Mouse (Mus musculus): ENCODE measurements around the gene Gramd1b. TPM values are rescaled to one million over a fixed set of nuclear protein-coding genes. Genes with fewer than 3 reads are reported as not detected.

The Gramd1b gene
- total and polyA plus RNA-seq, 2 experiments from 2014 or later, result 16.7 to 57.2 TPM

GRCm38 (mm10) chr9:40317735-40318134, 213.4 kb downstream of the Gramd1b start:
- 0 out of 2 replicates have a peak, but pooled peaks cover 8% of the 10 kb centered on the region for H3K4me1 ChIP-seq (ENCODE audit: insufficient read depth, low read length)
- DNase-seq (ENCODE audit: low spot score) (no peak), ATAC-seq (no peak)
- H3K9ac ChIP-seq (replicated peaks; ENCODE audit: low read length), result no peak overlapping the region
- 89% methylated on average over 4 of the region's 4 CpGs for WGBS
- no peak overlapping the region for H3K4me2 ChIP-seq (ENCODE audit: low read depth, low read length)
- TF ChIP-seq CTCF (IDR thresholded peaks at IDR 0.05; ENCODE audit: low read depth), result no peak
- peaks cover 37% of the 10 kb centered on the region for H3K36me3 ChIP-seq (ENCODE audit: insufficient read depth, low read length)
- H3K4me3 ChIP-seq (ENCODE audit: low read length), result no peak overlapping the region
- no peaks in the 10 kb centered on the region for H3K9me3 ChIP-seq (ENCODE audit: low read length)
- H3K27ac ChIP-seq, result no peak overlapping the region
- H3K27me3 ChIP-seq (ENCODE audit: insufficient read depth, low read length), result no peaks in the 10 kb centered on the region

DNA sequence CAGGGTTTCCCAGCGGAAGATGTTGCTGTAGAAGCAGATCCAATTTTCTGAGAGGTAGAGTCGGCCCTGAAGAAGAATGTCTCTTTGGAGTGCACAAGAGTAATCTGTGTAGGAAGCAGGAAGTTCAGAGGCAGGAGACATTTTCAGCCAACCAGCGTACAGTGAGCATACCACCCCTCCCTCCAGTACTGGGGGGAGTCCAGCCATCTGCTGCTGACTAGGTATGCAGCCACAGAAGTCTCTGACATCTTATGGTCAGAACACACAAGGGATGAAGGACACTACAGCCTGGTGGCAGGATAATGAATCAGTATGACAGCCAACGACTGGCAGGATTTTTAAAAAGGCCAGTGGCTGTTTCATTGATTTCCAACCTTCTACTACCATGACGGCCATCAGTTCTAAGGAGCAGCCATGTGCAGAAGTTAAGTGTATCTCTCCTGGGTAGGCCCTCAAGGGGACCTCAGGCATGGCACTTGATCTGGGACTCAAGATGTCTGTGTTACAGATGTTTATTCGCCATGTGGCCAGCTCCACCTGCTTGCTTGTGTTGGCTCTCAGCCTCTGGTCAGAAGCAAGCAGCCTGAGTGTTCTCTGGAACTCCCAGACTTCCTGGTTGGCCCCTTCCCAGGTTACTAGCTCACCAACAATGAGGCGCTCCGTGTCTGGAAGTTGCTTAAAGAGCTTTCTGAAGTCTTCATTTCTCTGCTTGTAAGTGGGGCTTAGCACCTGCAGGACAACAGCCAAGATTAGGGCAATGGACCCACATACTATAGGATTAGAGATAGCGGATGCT, 214.1 kb downstream of the Gramd1b start:
- Histone ChIP-seq H3K4me3 (ENCODE audit: low read length) (no peak overlapping the region), H3K9me3 (ENCODE audit: low read length) (no peaks in the 10 kb centered on the region), H3K36me3 (ENCODE audit: insufficient read depth, low read length) (peaks cover 42% of the 10 kb centered on the region), H3K27me3 (ENCODE audit: insufficient read depth, low read length) (no peaks in the 10 kb centered on the region), H3K4me1 (ENCODE audit: insufficient read depth, low read length) (0 out of 2 replicates have a peak, but pooled peaks cover 8% of the 10 kb centered on the region), H3K27ac (no peak overlapping the region), H3K9ac (replicated peaks; ENCODE audit: low read length) (no peak overlapping the region), H3K4me2 (ENCODE audit: low read depth, low read length) (no peak overlapping the region)
- DNase-seq (ENCODE audit: low spot score) (no peak), ATAC-seq (no peak)
- TF ChIP-seq CTCF (IDR thresholded peaks at IDR 0.05; ENCODE audit: low read depth), result no peak
- WGBS, result 80% methylated on average over 9 of the region's 9 CpGs

DNA sequence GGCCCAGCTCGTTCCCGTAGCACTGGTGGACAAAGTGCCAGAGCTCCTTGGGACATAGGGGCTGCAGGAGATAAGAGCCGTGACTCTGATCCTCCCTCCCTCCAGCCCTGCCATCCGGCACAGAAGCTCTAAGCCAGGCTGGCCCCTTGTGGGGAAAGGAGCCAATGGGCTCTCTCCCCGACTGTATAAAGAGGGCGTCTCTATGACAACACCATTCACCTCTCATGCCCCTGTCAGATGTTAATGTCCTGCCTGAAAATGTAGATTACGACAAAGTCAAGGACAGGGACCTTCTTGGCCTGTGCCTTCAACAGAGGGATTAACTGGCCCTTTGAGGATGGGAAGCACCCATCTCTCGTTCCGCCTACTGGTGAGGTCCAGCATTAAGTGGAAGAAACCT, 219.4 kb downstream of the Gramd1b start:
- no peaks in the 10 kb centered on the region for H3K27me3 ChIP-seq (ENCODE audit: insufficient read depth, low read length)
- H3K4me3 ChIP-seq (ENCODE audit: low read length), result no peak overlapping the region
- H3K9ac ChIP-seq (replicated peaks; ENCODE audit: low read length), result no peak overlapping the region
- TF ChIP-seq CTCF (IDR thresholded peaks at IDR 0.05; ENCODE audit: low read depth), result no peak
- H3K27ac ChIP-seq, result no peak overlapping the region
- DNase-seq (ENCODE audit: low spot score), result no peak
- H3K4me2 ChIP-seq (ENCODE audit: low read depth, low read length), result no peak overlapping the region
- no peaks in the 10 kb centered on the region for H3K9me3 ChIP-seq (ENCODE audit: low read length)
- WGBS, result 56% methylated on average over 9 of the region's 9 CpGs
- ATAC-seq, result no peak
- H3K4me1 ChIP-seq (ENCODE audit: insufficient read depth, low read length), result no peaks in the 10 kb centered on the region
- H3K36me3 ChIP-seq (ENCODE audit: insufficient read depth, low read length), result peaks cover 72% of the 10 kb centered on the region

GRCm38 (mm10) chr9:40309876-40310275, 221.3 kb downstream of the Gramd1b start:
- H3K4me1 ChIP-seq (ENCODE audit: insufficient read depth, low read length), result no peaks in the 10 kb centered on the region
- H3K36me3 ChIP-seq (ENCODE audit: insufficient read depth, low read length), result peaks cover 81% of the 10 kb centered on the region

GRCm38 (mm10) chr9:40307311-40307710, 223.9 kb downstream of the Gramd1b start:
- Histone ChIP-seq H3K9ac (replicated peaks; ENCODE audit: low read length) (no peak overlapping the region), H3K27ac (no peak overlapping the region), H3K27me3 (ENCODE audit: insufficient read depth, low read length) (no peaks in the 10 kb centered on the region), H3K4me2 (ENCODE audit: low read depth, low read length) (no peak overlapping the region), H3K9me3 (ENCODE audit: low read length) (no peaks in the 10 kb centered on the region), H3K4me3 (ENCODE audit: low read length) (no peak overlapping the region), H3K4me1 (ENCODE audit: insufficient read depth, low read length) (no peaks in the 10 kb centered on the region), H3K36me3 (ENCODE audit: insufficient read depth, low read length) (peaks cover 83% of the 10 kb centered on the region)
- TF ChIP-seq CTCF (IDR thresholded peaks at IDR 0.05; ENCODE audit: low read depth), result no peak
- ATAC-seq, result peak; percentile 66
- WGBS, result 47% methylated on average over 3 of the region's 3 CpGs
- DNase-seq (ENCODE audit: low spot score), result peak; percentile 27

More at GRCm38 (mm10) chr9:40309876-40310275, 221.3 kb downstream of the Gramd1b start:
- Histone ChIP-seq H3K4me3 (ENCODE audit: low read length) (no peak overlapping the region), H3K4me2 (ENCODE audit: low read depth, low read length) (no peak overlapping the region), H3K9ac (replicated peaks; ENCODE audit: low read length) (no peak overlapping the region), H3K9me3 (ENCODE audit: low read length) (no peaks in the 10 kb centered on the region), H3K27me3 (ENCODE audit: insufficient read depth, low read length) (no peaks in the 10 kb centered on the region), H3K27ac (no peak overlapping the region)
- ATAC-seq, result no peak
- 95% methylated on average over 6 of the region's 6 CpGs for WGBS
- no peak for TF ChIP-seq CTCF (IDR thresholded peaks at IDR 0.05; ENCODE audit: low read depth)
- DNase-seq (ENCODE audit: low spot score), result no peak

GRCm38 (mm10) chr9:40304243-40304642, 226.9 kb downstream of the Gramd1b start:
- Histone ChIP-seq H3K9ac (replicated peaks; ENCODE audit: low read length) (no peak overlapping the region), H3K27ac (no peak overlapping the region), H3K36me3 (ENCODE audit: insufficient read depth, low read length) (peaks cover 82% of the 10 kb centered on the region), H3K9me3 (ENCODE audit: low read length) (no peaks in the 10 kb centered on the region), H3K27me3 (ENCODE audit: insufficient read depth, low read length) (no peaks in the 10 kb centered on the region), H3K4me3 (ENCODE audit: low read length) (no peak overlapping the region), H3K4me1 (ENCODE audit: insufficient read depth, low read length) (no peaks in the 10 kb centered on the region), H3K4me2 (ENCODE audit: low read depth, low read length) (no peak overlapping the region)
- no peak for DNase-seq (ENCODE audit: low spot score)
- TF ChIP-seq CTCF (IDR thresholded peaks at IDR 0.05; ENCODE audit: low read depth), result no peak
- ATAC-seq, result no peak
- 98% methylated on average over 8 of the region's 8 CpGs for WGBS

- no peak overlapping the region for H3K4me2 ChIP-seq (ENCODE audit: low read depth, low read length)
- no peaks in the 10 kb centered on the region for H3K27me3 ChIP-seq (ENCODE audit: insufficient read depth, low read length)
- no peak for TF ChIP-seq CTCF (IDR thresholded peaks at IDR 0.05; ENCODE audit: low read depth)
- peaks cover 90% of the 10 kb centered on the region for H3K36me3 ChIP-seq (ENCODE audit: insufficient read depth, low read length)
- ATAC-seq (no peak), DNase-seq (ENCODE audit: low spot score) (no peak)
- H3K9ac ChIP-seq (replicated peaks; ENCODE audit: low read length), result no peak overlapping the region
- 88% methylated on average over 8 of the region's 8 CpGs for WGBS
- no peak overlapping the region for H3K27ac ChIP-seq
- H3K4me1 ChIP-seq (ENCODE audit: insufficient read depth, low read length), result no peaks in the 10 kb centered on the region
- H3K9me3 ChIP-seq (ENCODE audit: low read length), result no peaks in the 10 kb centered on the region
- no peak overlapping the region for H3K4me3 ChIP-seq (ENCODE audit: low read length)
Observed at GRCm38 (mm10) chr9:40302375-40302774, 228.8 kb downstream of the Gramd1b start.
